Mouse (Mus musculus): ENCODE data around the gene Opcml. TPM values are rescaled to one million over a fixed set of nuclear protein-coding genes. Genes with fewer than 3 reads are reported as not detected.

Opcml gene
- total RNA-seq, 2 experiments from 2014 or later: not detected

GRCm38 (mm10) chr9:27986604-27987588 lies 196.3 kb downstream of the Opcml start:
- no peak for ATAC-seq (replicated peaks; ENCODE audit: low FRiP score, low TSS enrichment, poor library complexity, severe bottlenecking)

DNA sequence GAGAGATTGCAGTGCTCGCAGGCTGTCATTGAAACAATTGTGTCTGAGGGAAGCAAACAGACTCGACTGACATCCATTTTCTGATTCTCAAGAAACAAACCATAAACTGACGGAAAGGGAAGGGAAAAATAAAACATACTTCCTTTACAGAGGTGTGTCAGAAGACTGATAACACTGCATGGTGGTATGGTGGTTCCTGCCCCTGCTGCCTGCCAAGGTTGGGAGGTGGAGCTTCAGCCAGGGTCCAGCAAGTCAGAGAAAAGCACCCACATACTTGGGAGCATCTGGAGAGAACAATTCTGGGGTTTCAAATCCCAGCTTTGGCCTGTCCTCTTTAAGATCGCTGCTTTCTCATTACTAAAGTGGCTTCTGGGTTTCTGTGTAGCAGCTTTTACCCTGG lies 201.0 kb downstream of the Opcml start:
- no peak for ATAC-seq (replicated peaks; ENCODE audit: low FRiP score, low TSS enrichment, poor library complexity, severe bottlenecking)

DNA sequence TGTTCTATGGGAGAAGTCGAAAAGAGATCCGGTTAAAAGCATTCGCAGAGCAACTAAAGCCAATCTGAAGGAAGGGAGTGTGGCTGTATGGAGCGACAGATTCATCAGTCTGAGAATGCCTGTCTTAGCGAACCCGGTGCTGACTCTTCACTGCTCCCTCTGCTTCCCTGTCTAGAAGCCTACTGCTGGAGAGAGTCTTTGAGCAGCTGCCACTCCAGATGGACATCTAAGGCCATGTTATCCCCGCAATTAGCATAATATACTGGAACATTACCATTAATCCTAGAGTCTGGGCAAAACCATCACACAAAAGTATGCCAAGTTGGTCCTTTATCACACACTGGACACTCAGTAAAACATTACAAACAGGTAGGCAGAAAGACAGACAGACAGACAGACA lies 206.0 kb downstream of the Opcml start:
- no peak for ATAC-seq (replicated peaks; ENCODE audit: low FRiP score, low TSS enrichment, poor library complexity, severe bottlenecking)

GRCm38 (mm10) chr9:27998767-27999166 lies 208.2 kb downstream of the Opcml start:
- no peak for ATAC-seq (replicated peaks; ENCODE audit: low FRiP score, low TSS enrichment, poor library complexity, severe bottlenecking)

DNA sequence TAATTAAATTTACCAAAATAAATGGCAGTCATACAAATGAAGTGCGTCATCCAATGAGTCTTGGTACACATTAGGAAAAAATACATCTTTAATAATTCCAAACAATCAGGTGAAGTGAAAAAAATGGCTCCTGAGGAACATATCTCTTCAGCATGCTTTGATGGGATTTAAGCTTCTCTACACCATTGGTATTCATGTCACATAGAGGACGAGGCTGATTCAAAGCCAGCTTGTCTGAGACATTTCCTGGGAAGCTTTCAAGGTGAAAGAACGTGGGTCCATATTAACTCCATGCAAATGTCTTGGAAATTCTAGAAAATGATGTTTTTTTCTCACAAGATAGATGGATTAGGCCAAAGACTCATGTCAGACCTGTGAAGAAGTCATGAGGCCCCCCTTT lies 212.6 kb downstream of the Opcml start:
- no peak for ATAC-seq (replicated peaks; ENCODE audit: low FRiP score, low TSS enrichment, poor library complexity, severe bottlenecking)

GRCm38 (mm10) chr9:28011483-28011882 lies 220.9 kb downstream of the Opcml start:
- no peak for ATAC-seq (replicated peaks; ENCODE audit: low FRiP score, low TSS enrichment, poor library complexity, severe bottlenecking)

GRCm38 (mm10) chr9:28012664-28013063 lies 222.1 kb downstream of the Opcml start:
- ATAC-seq (replicated peaks; ENCODE audit: low FRiP score, low TSS enrichment, poor library complexity, severe bottlenecking): no peak

- ATAC-seq (replicated peaks; ENCODE audit: low FRiP score, low TSS enrichment, poor library complexity, severe bottlenecking): no peak
Measured at GRCm38 (mm10) chr9:28013192-28013591, 222.6 kb downstream of the Opcml start.

DNA sequence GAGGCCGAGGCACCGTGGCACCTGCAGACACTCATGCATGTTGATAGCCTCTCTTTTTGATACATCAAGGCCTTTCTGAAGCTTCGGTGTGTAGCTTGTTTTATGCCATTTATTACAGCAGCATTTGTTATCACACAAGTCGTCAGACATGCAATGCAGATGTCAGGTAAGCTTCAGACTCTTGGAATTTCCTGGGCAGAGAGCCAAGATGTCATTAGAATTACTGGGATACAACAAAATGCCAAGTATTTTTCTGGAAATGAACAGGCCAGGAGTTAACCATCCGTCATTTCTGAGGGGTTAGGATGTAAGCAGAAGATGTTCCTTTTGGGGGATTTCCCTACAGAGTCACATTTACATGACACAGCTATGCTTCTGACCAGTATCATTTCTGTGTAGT lies 237.6 kb downstream of the Opcml start:
- no peak for ATAC-seq (replicated peaks; ENCODE audit: low FRiP score, low TSS enrichment, poor library complexity, severe bottlenecking)

GRCm38 (mm10) chr9:28028788-28029393 lies 238.3 kb downstream of the Opcml start:
- no peak for ATAC-seq (replicated peaks; ENCODE audit: low FRiP score, low TSS enrichment, poor library complexity, severe bottlenecking)

- ATAC-seq (replicated peaks; ENCODE audit: low FRiP score, low TSS enrichment, poor library complexity, severe bottlenecking): no peak
Measured at GRCm38 (mm10) chr9:28049157-28049556, 258.6 kb downstream of the Opcml start.

DNA sequence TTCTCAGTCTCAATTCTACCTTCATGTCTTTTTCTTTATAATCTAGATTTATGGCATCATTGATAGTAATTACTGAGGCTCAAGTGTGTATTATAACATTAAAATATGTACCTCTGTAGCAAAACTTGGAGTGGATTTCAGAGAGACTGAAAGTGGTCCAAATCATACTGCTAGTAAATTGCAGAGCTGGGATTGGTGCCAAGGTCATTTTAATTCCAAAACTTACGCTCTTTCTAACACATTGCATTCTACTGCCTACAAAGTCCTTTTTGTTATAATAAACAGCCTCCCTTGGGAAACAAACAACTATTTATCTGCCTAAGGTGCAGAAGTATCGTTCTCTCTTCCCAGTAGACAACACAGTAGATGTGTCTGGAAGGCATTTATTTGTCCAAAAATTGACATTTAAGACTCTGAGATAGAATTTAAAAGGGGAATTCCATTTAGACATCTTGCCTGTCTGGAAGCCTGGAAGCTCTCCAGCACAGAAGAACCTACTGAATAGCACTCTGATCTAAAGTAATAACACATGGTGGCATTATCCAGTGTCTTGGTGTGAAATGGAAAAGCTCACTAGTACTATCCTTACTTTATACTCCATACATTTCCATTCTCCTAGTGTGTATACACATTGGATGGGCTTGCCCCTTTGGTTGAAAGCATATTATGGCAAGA lies 266.7 kb downstream of the Opcml start:
- no peak for ATAC-seq (replicated peaks; ENCODE audit: low FRiP score, low TSS enrichment, poor library complexity, severe bottlenecking)

GRCm38 (mm10) chr9:28065126-28065525 lies 274.6 kb downstream of the Opcml start:
- no peak for ATAC-seq (replicated peaks; ENCODE audit: low FRiP score, low TSS enrichment, poor library complexity, severe bottlenecking)

GRCm38 (mm10) chr9:28080694-28081093 lies 290.1 kb downstream of the Opcml start:
- no peak for ATAC-seq (replicated peaks; ENCODE audit: low FRiP score, low TSS enrichment, poor library complexity, severe bottlenecking)

DNA sequence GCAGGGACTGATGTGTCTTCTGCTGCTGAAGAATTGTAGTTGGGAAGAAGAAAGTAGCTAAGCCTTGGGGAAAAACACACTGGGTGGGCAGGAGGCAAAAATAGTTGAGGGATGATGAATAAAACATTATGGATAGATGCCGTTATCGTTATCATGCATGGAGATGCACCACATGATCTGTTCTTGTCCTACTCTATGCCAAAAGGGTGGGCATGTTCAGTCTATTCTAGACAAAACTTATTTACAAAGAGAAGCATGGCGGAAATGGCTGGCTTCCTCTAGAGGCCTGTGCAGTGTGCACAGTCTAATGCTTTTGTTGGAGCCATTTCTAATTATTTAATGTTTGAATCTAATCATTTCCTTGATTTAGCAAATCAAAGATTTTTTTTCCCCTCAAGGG lies 293.2 kb downstream of the Opcml start:
- no peak for ATAC-seq (replicated peaks; ENCODE audit: low FRiP score, low TSS enrichment, poor library complexity, severe bottlenecking)

DNA sequence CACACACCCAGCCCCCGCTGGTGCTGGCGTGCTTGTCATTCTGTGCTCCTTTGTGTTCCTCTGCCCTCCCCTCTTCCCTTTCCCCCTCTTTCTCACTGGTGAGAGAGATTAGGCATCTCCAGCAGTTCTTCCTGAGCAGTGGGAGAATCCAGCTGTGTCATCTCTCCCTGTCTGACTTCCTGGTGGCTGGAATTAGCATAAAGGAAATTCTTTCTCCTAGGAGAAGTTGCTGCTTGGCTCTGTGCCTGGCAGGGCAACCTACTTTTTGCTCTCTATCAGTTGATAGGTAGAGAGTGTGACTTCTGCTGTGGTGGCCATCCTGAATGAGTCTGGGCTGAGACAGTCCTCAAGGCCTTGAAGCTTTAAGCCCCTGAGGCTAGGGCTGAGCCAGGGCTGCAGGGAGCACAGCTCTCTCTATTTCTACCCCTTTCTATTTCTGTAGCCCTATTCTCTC lies 293.7 kb downstream of the Opcml start:
- ATAC-seq (replicated peaks; ENCODE audit: low FRiP score, low TSS enrichment, poor library complexity, severe bottlenecking): no peak

DNA sequence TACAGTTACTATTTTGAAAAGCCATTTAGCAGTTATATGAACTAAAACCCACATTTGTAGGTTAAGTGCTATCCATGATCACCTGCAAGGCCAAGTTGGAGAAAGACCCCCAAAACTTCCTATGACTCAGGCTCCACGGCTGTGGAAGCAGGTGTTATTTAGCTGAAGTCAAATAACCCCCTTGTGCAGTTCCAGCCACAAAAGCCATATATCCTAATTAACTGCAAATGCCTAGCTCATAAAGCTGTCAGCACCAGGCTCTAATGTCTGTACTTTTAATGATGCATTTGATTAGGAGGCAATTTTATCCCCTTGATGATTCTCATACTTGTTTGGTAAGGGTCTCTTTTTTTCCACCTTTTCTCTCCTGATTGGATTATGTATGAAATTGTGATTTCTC lies 300.8 kb downstream of the Opcml start:
- ATAC-seq (replicated peaks; ENCODE audit: low FRiP score, low TSS enrichment, poor library complexity, severe bottlenecking): no peak

GRCm38 (mm10) chr9:28094722-28095121 lies 304.1 kb downstream of the Opcml start:
- no peak for ATAC-seq (replicated peaks; ENCODE audit: low FRiP score, low TSS enrichment, poor library complexity, severe bottlenecking)

DNA sequence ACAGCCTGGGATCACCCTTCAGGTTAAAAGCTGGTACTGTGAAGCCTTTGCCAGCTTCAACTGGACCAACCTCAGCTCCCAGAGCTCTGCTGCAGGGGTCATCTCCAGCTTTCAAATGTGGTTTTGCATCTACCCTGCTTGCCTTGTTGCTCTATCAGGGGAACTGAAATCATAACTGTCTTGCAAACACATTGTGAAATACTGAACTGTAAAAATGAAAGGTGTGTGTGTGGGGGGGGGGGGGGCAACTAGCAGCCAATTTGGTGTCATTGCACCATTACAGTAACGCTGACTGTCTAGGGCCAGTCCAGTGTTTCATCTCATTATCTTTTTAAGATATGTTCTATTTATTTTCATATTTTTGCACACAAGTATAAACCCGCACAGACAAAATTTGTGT lies 305.6 kb downstream of the Opcml start:
- ATAC-seq (replicated peaks; ENCODE audit: low FRiP score, low TSS enrichment, poor library complexity, severe bottlenecking): no peak

DNA sequence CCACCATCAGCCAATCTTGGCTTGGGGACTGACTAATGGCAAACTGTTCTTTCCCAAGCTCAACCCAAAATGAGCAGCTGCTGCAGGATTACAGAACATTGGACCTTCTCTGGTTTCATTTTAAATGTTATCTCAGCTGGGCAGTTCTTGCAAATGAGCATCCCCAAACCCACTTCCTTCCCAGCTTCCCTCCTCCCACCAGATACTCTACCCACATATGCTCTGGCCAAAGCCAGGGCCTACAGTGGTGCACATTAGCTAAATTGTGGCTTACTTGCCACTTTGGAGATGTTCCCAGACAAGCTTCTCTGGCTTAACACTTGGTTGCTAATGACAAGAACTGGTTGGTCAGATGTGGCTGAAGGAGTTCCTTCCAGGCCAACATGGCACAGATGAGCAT lies 311.4 kb downstream of the Opcml start:
- no peak for ATAC-seq (replicated peaks; ENCODE audit: low FRiP score, low TSS enrichment, poor library complexity, severe bottlenecking)
